Mouse (Mus musculus): Measurements from ENCODE around the gene Peli3.
"Not testable (repeated sequence)": the region's sequence is repeated elsewhere in the genome, so short reads cannot be mapped to it uniquely, and the experiment has no call there.

Gene Peli3

GRCm38 (mm10) chr19:4942551-4943252 is at the start of gene Peli3:
Gene Peli3, minus strand, starts transcription at chr19:4943127.
- peak; percentile 86 for DNase-seq

GRCm38 (mm10) chr19:4992371-4992770 is 49.4 kb upstream of the Peli3 start:
- DNase-seq, result no peak

- DNase-seq, result peak; percentile 65
These were observed 47.8 kb upstream of the Peli3 start for GRCm38 (mm10) chr19:4990716-4991115.

GRCm38 (mm10) chr19:4990256-4990625 is 47.3 kb upstream of the Peli3 start, which contains the start of gene Npas4:
Gene Npas4, minus strand, starts transcription at chr19:4990316.
- DNase-seq, result no peak

DNA sequence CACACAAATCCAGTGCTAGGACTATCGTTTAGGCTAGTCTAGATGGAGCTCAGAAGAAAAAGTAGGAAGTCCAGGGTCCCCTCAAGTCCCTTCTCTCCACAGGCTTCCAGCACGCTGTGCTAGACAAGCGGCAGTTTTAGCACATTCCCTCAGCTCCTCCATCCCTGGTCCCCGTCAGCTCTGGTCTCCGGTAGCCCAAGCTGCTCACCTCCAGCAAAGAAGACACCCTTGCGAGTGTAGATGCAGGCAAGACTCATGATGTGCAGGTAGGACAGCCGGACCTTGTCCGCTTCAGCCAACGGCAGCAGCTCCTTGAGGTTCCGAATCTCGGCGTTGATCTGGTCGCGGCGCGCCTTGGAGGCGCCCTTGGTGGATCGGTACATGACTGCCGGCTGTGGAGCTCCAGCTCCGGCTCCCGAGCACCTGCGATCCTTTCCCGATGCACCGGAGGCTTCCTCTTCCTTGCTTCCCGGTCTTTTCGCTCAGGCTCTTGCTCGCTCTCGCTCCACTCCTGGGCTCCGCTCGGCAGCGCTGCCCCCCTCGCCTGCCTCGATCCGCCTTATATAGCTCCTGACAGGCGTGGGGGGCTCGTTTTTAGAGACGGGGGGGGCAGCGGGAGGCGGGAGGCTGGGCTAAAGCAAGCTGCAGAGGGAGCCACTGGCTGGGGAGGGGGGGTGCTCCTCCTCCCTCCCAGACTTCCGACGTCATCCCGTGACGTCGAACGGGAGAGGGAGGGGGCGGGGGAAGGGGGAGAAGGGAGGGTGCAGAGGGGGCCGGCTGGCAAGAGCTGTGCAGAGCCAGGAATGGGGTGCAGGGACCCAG is 46.7 kb upstream of the Peli3 start:
- DNase-seq, result peak; percentile 83

DNA sequence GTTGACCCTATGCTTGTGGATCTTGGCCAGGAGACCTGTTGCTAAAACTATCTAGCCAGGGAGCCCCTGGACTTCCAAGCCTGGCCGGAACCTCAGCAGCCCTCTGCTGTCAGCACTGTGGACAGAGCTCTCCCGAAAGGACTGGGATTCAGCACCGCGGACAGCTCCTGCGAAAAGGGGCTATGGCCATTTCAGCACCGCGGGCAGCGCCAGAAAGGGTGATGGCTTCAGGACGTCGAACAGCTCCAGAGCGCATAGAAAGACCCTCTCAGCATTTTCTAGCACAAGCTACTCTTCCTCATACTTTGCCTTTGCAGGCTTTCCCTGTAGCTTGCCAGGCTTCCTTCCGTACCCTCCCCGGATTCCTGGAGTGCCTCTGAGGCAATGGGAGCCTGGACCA is 46.1 kb upstream of the Peli3 start:
- peak; percentile 46 for DNase-seq

GRCm38 (mm10) chr19:4981767-4982166 is 38.8 kb upstream of the Peli3 start:
- peak; percentile 68 for DNase-seq

GRCm38 (mm10) chr19:4968236-4968635 is 25.3 kb upstream of the Peli3 start:
- DNase-seq, result no peak

GRCm38 (mm10) chr19:4961928-4962601 is 19.1 kb upstream of the Peli3 start, which contains the start of gene Mrpl11:
Gene Mrpl11, plus strand, starts transcription at chr19:4962147.
- DNase-seq, result peak; percentile 92

- not testable (repeated sequence) for DNase-seq
These were observed 5.7 kb upstream of the Peli3 start for GRCm38 (mm10) chr19:4948641-4949040.

DNA sequence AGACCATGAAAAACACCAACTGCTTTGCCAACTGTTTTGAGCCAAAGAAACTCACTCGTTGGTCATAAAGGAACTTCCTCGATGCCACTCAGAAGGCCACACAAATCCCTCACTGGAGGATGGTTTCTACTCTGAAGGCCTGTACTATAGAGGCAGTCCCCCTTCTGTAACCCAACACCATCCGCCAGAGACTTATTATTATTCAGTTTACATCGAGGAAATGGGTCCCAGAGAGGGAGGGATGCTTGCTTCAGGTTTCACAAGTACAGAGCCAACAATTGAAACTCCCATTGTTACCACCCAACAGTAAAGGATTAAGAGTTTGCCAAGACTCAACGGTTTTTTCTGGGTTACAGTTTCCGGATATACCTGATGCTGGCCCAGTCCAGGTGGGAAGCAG is 2.6 kb upstream of the Peli3 start:
- no peak for DNase-seq

DNA sequence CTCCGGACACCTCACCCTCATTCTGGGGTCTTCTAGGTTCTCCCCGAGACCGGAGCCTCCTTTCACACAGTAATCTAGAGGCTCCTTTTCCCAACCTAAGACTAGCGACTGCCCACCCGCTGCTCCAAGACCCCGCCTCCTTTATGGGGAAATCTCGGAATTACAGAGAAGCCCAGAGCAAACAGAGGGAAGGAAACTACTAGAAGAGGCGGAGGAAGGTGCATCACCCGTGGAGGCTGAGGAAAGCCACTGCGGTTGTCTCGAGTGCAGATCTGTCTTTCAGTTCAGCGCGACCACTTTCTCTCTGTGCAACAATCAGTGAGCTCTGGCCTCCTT is 294 bp upstream of the Peli3 start:
- DNase-seq, result no peak

GRCm38 (mm10) chr19:4937444-4938310 is 5.2 kb downstream of the Peli3 start:
- no peak for DNase-seq

- DNase-seq, result no peak
These were observed 6.0 kb downstream of the Peli3 start for GRCm38 (mm10) chr19:4936896-4937295.

DNA sequence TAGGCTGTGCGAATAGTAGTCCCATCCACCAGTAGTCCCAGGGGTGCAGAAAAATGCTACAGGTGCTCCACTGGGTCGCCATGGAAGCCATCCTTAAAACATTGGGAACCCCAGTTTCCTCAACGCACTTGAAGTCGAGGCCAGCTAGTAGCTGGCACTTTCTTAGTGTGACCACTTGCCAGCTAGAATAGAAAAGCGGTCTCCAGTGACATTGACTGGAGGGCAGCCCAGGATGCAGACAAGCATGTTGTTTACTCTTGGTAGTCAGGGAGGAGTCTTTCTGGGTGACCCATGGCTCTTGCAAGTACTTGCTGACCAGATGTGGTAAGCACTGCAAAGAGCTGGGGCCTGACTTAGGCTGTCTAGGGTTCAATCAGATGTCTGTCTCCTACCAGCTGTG is 14.1 kb downstream of the Peli3 start:
- DNase-seq, result peak; percentile 41

GRCm38 (mm10) chr19:4927904-4928531 is 14.9 kb downstream of the Peli3 start, which contains the start of gene Dpp3:
Gene Dpp3, minus strand, starts transcription at chr19:4928287.
- DNase-seq, result peak; percentile 96

DNA sequence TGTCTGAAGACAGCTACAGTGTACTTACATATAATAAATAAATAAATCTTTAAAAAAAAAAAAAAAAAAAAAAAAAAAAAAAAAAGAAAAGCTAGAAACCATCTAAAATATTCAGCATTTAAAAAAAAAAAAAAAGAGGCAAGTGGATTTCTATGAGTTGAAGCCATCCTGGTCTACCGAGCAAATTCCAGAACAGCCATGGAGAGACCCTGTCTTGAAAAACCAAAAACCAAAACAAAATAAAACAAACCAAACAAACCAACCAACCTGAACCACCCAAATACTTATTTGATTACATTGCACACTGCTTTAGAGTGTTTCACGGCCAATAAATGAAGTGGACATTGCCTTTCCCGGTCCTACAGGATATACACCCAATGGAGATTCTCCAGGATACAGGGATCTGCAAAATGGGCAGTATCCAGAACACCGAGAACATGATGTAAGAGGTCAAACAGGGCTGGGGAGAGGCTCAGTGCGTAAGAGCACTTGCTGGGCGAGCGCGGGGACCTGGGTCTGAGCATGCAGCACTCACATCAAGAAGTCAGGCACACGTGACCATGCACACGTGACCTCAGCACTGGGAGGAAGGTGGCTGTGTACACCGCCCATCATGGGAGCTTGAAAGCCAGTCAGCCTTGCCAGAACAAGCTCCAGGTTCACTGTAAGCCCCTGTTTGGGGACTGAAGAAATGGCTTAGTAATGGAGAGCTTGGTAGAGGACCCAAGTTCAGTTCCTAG is 17.6 kb downstream of the Peli3 start:
- DNase-seq, result no peak

- DNase-seq, result no peak
These were observed 23.3 kb downstream of the Peli3 start for GRCm38 (mm10) chr19:4919652-4920051.

DNA sequence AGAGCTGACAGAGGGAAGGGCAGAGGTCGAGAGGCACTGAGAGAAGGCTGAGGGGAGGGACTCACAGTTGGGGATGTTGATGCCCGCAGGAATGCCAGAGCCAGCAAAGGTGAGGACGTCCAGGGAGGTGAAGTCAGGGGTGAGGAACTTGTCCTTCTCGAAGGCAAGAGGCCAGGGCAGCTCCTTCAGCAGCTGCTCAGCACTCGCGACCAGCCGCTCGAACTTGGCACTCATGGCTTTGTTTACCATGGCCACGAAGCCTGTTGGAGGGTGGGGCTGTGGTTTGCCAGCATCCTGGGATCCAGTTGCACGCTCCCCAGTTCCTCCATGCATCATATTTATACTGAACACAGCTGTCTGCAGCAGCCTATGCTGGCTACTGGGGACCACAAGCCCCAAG is 26.1 kb downstream of the Peli3 start:
- DNase-seq, result no peak

- DNase-seq, result no peak
These were observed 26.9 kb downstream of the Peli3 start for GRCm38 (mm10) chr19:4915924-4916603.

DNA sequence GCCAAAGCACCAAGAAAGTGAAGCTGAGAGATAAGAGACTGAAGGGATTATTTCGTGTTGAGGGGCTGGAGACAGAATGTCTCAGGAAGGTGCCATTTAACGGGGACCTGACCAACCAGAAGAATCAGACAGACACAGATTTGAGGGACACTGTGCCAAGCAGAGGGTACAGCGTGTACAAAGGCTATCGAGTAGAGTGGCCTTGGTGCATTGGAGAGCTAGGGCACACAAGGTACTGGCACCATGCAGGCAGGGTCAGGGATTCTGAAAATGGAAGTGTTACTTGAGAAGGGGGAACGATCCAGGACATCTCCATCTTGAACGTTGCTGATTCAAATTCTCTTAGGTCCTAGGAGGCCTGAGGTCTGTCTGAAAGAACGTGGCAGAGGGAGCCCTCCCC is 33.6 kb downstream of the Peli3 start:
- DNase-seq, result no peak
